In the genomic region with DNA sequence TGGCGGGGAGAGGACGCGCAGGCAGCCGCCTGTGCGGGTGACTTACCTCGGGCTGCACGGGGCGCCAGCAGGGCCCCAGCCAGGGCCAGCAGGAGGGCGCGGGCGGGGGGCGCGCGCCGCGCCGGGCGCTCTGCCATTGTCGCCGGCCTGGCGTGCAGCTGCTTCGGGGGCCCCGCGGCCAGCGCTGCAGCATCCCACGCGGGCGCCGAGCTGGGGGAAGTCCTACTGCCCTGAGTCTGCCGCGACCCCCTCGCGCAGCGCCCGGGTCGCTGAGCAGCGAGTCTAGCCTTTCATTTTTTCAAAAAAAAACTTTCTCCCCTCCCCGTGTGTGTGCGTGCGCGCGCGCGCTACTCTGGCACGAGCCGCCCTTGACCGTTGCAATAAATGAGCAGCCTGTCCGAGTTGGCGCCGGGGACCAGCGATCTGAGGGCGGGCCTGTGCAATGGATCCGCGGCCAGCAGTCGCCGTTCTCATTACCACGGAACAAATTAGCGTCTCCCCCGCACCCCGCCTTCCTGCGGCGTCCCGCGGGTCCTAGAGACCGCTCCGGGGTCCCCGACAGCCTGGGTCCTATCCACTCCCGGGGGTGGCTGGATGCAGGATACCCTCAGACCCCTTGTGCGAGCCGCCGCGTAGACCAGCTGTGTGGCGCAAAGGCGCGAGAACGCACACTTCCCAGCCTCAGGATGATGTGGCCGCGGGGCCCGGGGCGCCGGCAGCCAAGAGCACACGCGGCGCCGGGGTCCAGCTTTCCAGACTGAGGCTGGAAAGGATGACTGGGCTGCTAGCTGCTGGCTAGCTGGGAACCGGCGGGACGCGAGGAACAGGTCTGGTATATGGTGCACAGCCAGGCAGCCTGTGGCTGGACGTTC, we compare ENCODE assay signal across 7 mouse cellular contexts. TPM values are rescaled to one million over a fixed set of nuclear protein-coding genes. Genes with fewer than 3 reads are reported as not detected.
DNase-seq lines count a peak whose midpoint lies in the region; ATAC-seq and TF ChIP-seq lines count a peak whose summit lies in the region.

No protein-coding gene starts in this region.

- TF ChIP-seq POLR2A in testis, adult 2 months (IDR thresholded peaks at IDR 0.05; ENCODE audit: control insufficient read depth, low read depth, low read length): no peak

- peaks cover 24% of the 10 kb centered on the region for H3K27me3 ChIP-seq in intestine, embryonic 16.5 days (replicated peaks; ENCODE audit: control insufficient read depth, insufficient read depth, low read length)
- peaks cover 12% of the 10 kb centered on the region for H3K27me3 ChIP-seq in midbrain, embryonic 14.5 days (ENCODE audit: control insufficient read depth, insufficient read depth, low read length)
- no peaks in the 10 kb centered on the region for H3K27me3 ChIP-seq in testis, adult 2 months (ENCODE audit: control insufficient read depth, insufficient read depth, low read length)

- peaks cover 11% of the 10 kb centered on the region for H3K4me1 ChIP-seq in intestine, embryonic 16.5 days (ENCODE audit: control insufficient read depth, insufficient read depth, low read length)
- H3K4me1 ChIP-seq in midbrain, embryonic 14.5 days (ENCODE audit: control insufficient read depth, insufficient read depth, low read length): peaks cover 12% of the 10 kb centered on the region
- peaks cover 19% of the 10 kb centered on the region for H3K4me1 ChIP-seq in testis, adult 2 months (ENCODE audit: control insufficient read depth, insufficient read depth, low read length)

- H3K9me3 ChIP-seq in intestine, embryonic 16.5 days (ENCODE audit: control insufficient read depth, low read length): no peaks in the 10 kb centered on the region
- H3K9me3 ChIP-seq in midbrain, embryonic 14.5 days (ENCODE audit: control insufficient read depth, low read length): no peaks in the 10 kb centered on the region

- H3K4me2 ChIP-seq in intestine, embryonic 16.5 days (ENCODE audit: low read depth, low read length): peak overlapping the region; percentile 88
- H3K4me2 ChIP-seq in midbrain, embryonic 14.5 days (ENCODE audit: low read length): peak overlapping the region; percentile 99

- peak overlapping the region; percentile 65 for H3K4me3 ChIP-seq in intestine, embryonic 16.5 days (ENCODE audit: low read length)
- peak overlapping the region; percentile 63 for H3K4me3 ChIP-seq in midbrain, embryonic 14.5 days (replicated peaks; ENCODE audit: low read depth, low read length)
- peak overlapping the region; percentile 84 for H3K4me3 ChIP-seq in testis, adult 2 months (ENCODE audit: control insufficient read depth, low read depth, low read length)

- ATAC-seq in intestine, embryonic 16.5 days: peak; percentile 47
- ATAC-seq in midbrain, embryonic 14.5 days (ENCODE audit: low FRiP score, low TSS enrichment): peak; percentile 68; the same call in 1 of the 2 replicates

- DNase-seq in adrenal gland, adult 8-10 months: peak; percentile 50
- peak; percentile 46 for DNase-seq in embryo, embryonic 11.5 days (ENCODE audit: low read depth, low spot score)
- peak; percentile 68 to 86 for DNase-seq in gastrocnemius, postnatal 4 days (ENCODE audit: low spot score in 2 of 2)
- peak; percentile 85 for DNase-seq in left cerebral cortex, postnatal 4 days
- DNase-seq in midbrain, embryonic 14.5 days: peak; percentile 78

- WGBS in intestine, embryonic 16.5 days: under 1% methylated on average over 90 of the region's 90 CpGs
- WGBS in midbrain, embryonic 14.5 days: under 1% methylated on average over 90 of the region's 90 CpGs

- peak overlapping the region; percentile 62 for H3K27ac ChIP-seq in intestine, embryonic 16.5 days (ENCODE audit: low read length)
- peak overlapping the region; percentile 45 for H3K27ac ChIP-seq in midbrain, embryonic 14.5 days (replicated peaks; ENCODE audit: low read depth, low read length)
- peak overlapping the region; percentile 70 for H3K27ac ChIP-seq in testis, adult 2 months (ENCODE audit: control insufficient read depth, insufficient read depth, low read depth, low read length)

- H3K9ac ChIP-seq in intestine, embryonic 16.5 days (ENCODE audit: low read depth, low read length): peak overlapping the region; percentile 67
- H3K9ac ChIP-seq in midbrain, embryonic 14.5 days (replicated peaks; ENCODE audit: low read length): peak overlapping the region; percentile 62

- H3K36me3 ChIP-seq in intestine, embryonic 16.5 days (ENCODE audit: control insufficient read depth, insufficient read depth, low read length): no peaks in the 10 kb centered on the region
- no peaks in the 10 kb centered on the region for H3K36me3 ChIP-seq in midbrain, embryonic 14.5 days (ENCODE audit: control insufficient read depth, insufficient read depth, low read length)
- no peaks in the 10 kb centered on the region for H3K36me3 ChIP-seq in testis, adult 2 months (ENCODE audit: control insufficient read depth, insufficient read depth, low read length)

- TF ChIP-seq CTCF in testis, adult 2 months (IDR thresholded peaks at IDR 0.05; ENCODE audit: control insufficient read depth, insufficient read depth, insufficient replicate concordance, low read depth, low read length): no peak

- intact Hi-C loops in left cerebral cortex, postnatal 4 days (cut with DNase I): loop anchor here (5.0 kb wide), 1 partner anchor 368 kb away; no protein-coding TSS in a partner anchor

RNA-seq across cellular contexts. Expression of a gene that starts 7.0 kb away (rescaled TPM):
- 1 to 10 TPM; 5.3 to 7.2 (median 5.8) TPM for total RNA-seq in adrenal gland, adult 8-10 months (2022)
- 10 to 100 TPM; 39.4 to 41.8 TPM for total RNA-seq in gastrocnemius, postnatal 4 days (2021)
- polyA plus RNA-seq in intestine, embryonic 16.5 days (2015; fragmentation: Nextera tagmentation; extraction: Ambion mirVana): 3.0 and 3.1 TPM in 2 replicates
- 10 to 100 TPM; 14.3 to 15.3 TPM for total RNA-seq in left cerebral cortex, postnatal 4 days (2021)
- polyA plus RNA-seq in midbrain, embryonic 14.5 days (2014; fragmentation: Nextera tagmentation; extraction: Ambion mirVana): 0.76 and 3.4 TPM in 2 replicates
- polyA plus RNA-seq in testis, adult 2 months (2012; rRNA removed): 0.51 and 0.58 TPM in 2 replicates

Comparison
In these comparisons a context has a peak if more than half of its experiments do, and no peak if none do; other contexts are left out.
1. Peak in every context shown above with its lines: DNase-seq, ATAC-seq, H3K4me3 ChIP-seq and H3K27ac ChIP-seq.